In genomic region chr6:124415347-124416088, GRCm38 (mm10) we compare ENCODE assay signal across 8 mouse cellular contexts. TPM values are rescaled to one million over a fixed set of nuclear protein-coding genes. Genes with fewer than 3 reads are reported as not detected.
A peak's percentile ranks its signal among the peaks of the same experiment; 100 is the strongest.
DNase-seq lines count a peak whose midpoint lies in the region; ATAC-seq and TF ChIP-seq lines count a peak whose summit lies in the region.

No protein-coding gene starts in this region.

- peak; percentile 93 for TF ChIP-seq CTCF in Patski (IDR thresholded peaks at IDR 0.05)

- WGBS in hindbrain, embryonic 12.5 days: 2% methylated on average over 21 of the region's 21 CpGs

- peak; percentile 58 for ATAC-seq in Patski
- ATAC-seq in hindbrain, embryonic 12.5 days (ENCODE audit: low FRiP score): peak; percentile 74

- H3K27me3 ChIP-seq in Patski: no peaks in the 10 kb centered on the region
- H3K27me3 ChIP-seq in hindbrain, embryonic 12.5 days: no peaks in the 10 kb centered on the region

- H3K4me1 ChIP-seq in hindbrain, embryonic 12.5 days: peaks cover 14% of the 10 kb centered on the region

- H3K9me3 ChIP-seq in hindbrain, embryonic 12.5 days (replicated peaks): no peaks in the 10 kb centered on the region

- CTCF ChIA-PET in Patski (lab: Charles Lee): interaction anchor here (0.8 to 4.5 kb wide), 6 partner anchors 11 to 79 kb away, joined by 3 to 28 read pairs (median 3); partner anchors contain the start of gene C1rl

- peak overlapping the region; percentile 92 for H3K4me3 ChIP-seq in hindbrain, embryonic 12.5 days

- peak; percentile 31 for DNase-seq in Patski (ENCODE audit: low read depth, low spot score)
- DNase-seq in cerebellum, postnatal 10 days: peak; percentile 91 to 95
- DNase-seq in frontal cortex, postnatal 10 days (ENCODE audit: low spot score in 2 of 2): peak; percentile 76 to 80
- peak; percentile 84 to 87 for DNase-seq in layer of hippocampus, postnatal 14 days (ENCODE audit: low spot score in 2 of 2)
- peak; percentile 85 for DNase-seq in lung, postnatal 10 days
- peak; percentile 80 for DNase-seq in ovary, postnatal 36 days (ENCODE audit: low spot score)
- DNase-seq in thymus, postnatal 14 days: peak; percentile 91

- in situ Hi-C loops in Patski (cut with MboI; ENCODE audit: low pct_unique_long_range_greater_than_20kb): no loop called here

- H3K27ac ChIP-seq in hindbrain, embryonic 12.5 days: peak overlapping the region; percentile 30

- peaks cover 13% of the 10 kb centered on the region; the same call in 1 of the 2 replicates for H3K36me3 ChIP-seq in hindbrain, embryonic 12.5 days

- H3K4me2 ChIP-seq in hindbrain, embryonic 12.5 days (replicated peaks): peak overlapping the region; percentile 72

- POLR2A ChIA-PET in Patski (lab: Charles Lee): no interaction called here

- H3K9ac ChIP-seq in hindbrain, embryonic 12.5 days: peak overlapping the region; percentile 60

RNA-seq across cellular contexts. Expression of gene Pex5, which starts 0.7 kb away (rescaled TPM):
- 61.4 TPM for polyA plus RNA-seq in Patski (2021)
- 68.0 and 68.3 TPM in 2 replicates for polyA plus RNA-seq in hindbrain, embryonic 12.5 days (2016; fragmentation: Nextera tagmentation; extraction: Ambion mirVana)
- total RNA-seq in layer of hippocampus, postnatal 14 days (2021): 10 to 100 TPM; 61.7 to 66.1 TPM

RNA-seq across cellular contexts. Expression of gene Clstn3, which starts 49.1 kb away (rescaled TPM):
- 0.68 TPM for polyA plus RNA-seq in Patski (2021)
- polyA plus RNA-seq in hindbrain, embryonic 12.5 days (2016; fragmentation: Nextera tagmentation; extraction: Ambion mirVana): 36.9 and 40.5 TPM in 2 replicates
- total RNA-seq in layer of hippocampus, postnatal 14 days (2021): 100 to 1,000 TPM; 283 to 312 TPM

Comparison
In these comparisons a context has a peak if more than half of its experiments do, and no peak if none do; other contexts are left out.
1. Peak in every context shown above with its lines: DNase-seq, ATAC-seq, H3K4me3 ChIP-seq and H3K27ac ChIP-seq.
2. DNase-seq: peak in every context shown above with its lines; median percentile 93 in cerebellum, postnatal 10 days; 91 in thymus, postnatal 14 days; 86 in layer of hippocampus, postnatal 14 days; 85 in lung, postnatal 10 days; 80 in ovary, postnatal 36 days; 78 in frontal cortex, postnatal 10 days; 31 in Patski.
3. RNA of gene Clstn3, which starts 49.1 kb away (polyA plus RNA-seq): 36.9 to 40.5 TPM in hindbrain, embryonic 12.5 days; 0.68 TPM in Patski (single experiment); every median in the first group is over 10 times any median in the second.